Mouse (Mus musculus) midbrain, embryonic 16.5 days (tissue): ENCODE measurements around the gene Dyrk3. TPM values are rescaled to one million over a fixed set of nuclear protein-coding genes. Genes with fewer than 3 reads are reported as not detected.
A peak's percentile ranks its signal among the peaks of the same experiment; 100 is the strongest.

Experiments
- ATAC-seq: fragments of 200-750 bp; cut with Nextera tagmentation; 2 replicates; pipeline ENCODE4 v1.8.0; 2017; ENCODE audit warnings: moderate TSS enrichment
- H3K27ac ChIP-seq: fragments of 300-500 bp; sonication (generic); 2 replicates; pipeline ENCODE4 v1.5.1; 2014; ENCODE audit warnings: mild to moderate bottlenecking, low read length, mixed read lengths
- H3K27me3 ChIP-seq: fragments of 300-500 bp; sonication (generic); 2 replicates; pipeline ENCODE4 v1.6.1; 2014; ENCODE audit warnings: low read depth, low read length, mixed read lengths; ENCODE audit not compliant: control insufficient read depth, insufficient read depth
- H3K36me3 ChIP-seq: fragments of 300-500 bp; sonication (generic); 2 replicates; pipeline ENCODE4 v1.6.1; 2014; ENCODE audit warnings: mild to moderate bottlenecking, low read length, moderate library complexity, mixed read lengths; ENCODE audit not compliant: control insufficient read depth, insufficient read depth
- H3K4me1 ChIP-seq: fragments of 300-500 bp; sonication (generic); 2 replicates; pipeline ENCODE4 v1.6.1; 2014; ENCODE audit warnings: mild to moderate bottlenecking, low read length, mixed read lengths; ENCODE audit not compliant: control insufficient read depth, insufficient read depth
- H3K4me2 ChIP-seq: fragments of 300-500 bp; sonication (generic); 2 replicates; pipeline ENCODE4 v1.6.1; 2014; ENCODE audit warnings: mild to moderate bottlenecking, low read length, mixed read lengths
- H3K4me3 ChIP-seq: fragments of 300-500 bp; sonication (generic); 2 replicates; pipeline ENCODE4 v1.5.1; 2014; ENCODE audit warnings: low read depth, mild to moderate bottlenecking, low read length, moderate library complexity, mixed read lengths
- H3K9ac ChIP-seq: fragments of 300-500 bp; sonication (generic); 2 replicates; pipeline ENCODE4 v1.6.1; 2014; ENCODE audit warnings: low read depth, low read length, mixed read lengths
- H3K9me3 ChIP-seq: fragments of 300-500 bp; sonication (generic); replicated peaks from 2 replicates; pipeline ENCODE4 v1.6.1; 2014; ENCODE audit warnings: mild to moderate bottlenecking, low read length, mixed read lengths; ENCODE audit not compliant: control insufficient read depth, poor library complexity, severe bottlenecking
- WGBS: fragments of 180-500 bp; shearing (Covaris S2); extraction: QIAGEN DNeasy Blood & Tissue Kit; methylation state at CpG from one replicate; pipeline ENCODE4 v1.1.7; 2014; 5-methylcytosine and 5-hydroxymethylcytosine counted together
- polyA plus RNA-seq: library from polyadenylated mRNA; unstranded; fragments of >200 nt; fragmentation: Nextera tagmentation; extraction: Ambion mirVana; gene quantifications from 2 replicates; pipeline ENCODE4 v1.2.1, GENCODE M21; 2015

Gene Dyrk3
- 14.1 and 17.4 TPM in 2 replicates for polyA plus RNA-seq

GRCm38 (mm10) chr1:131138191-131139016 lies at the start of gene Dyrk3:
Dyrk3 (minus strand) TSS chr1:131138340.
- peaks cover 34% of the 10 kb centered on the region for H3K4me1 ChIP-seq
- peak within 1 kb of the TSS; percentile 88 for H3K9ac ChIP-seq
- peak; percentile 99 for ATAC-seq
- H3K9me3 ChIP-seq = no peaks in the 10 kb centered on the region
- no peaks in the 10 kb centered on the region for H3K27me3 ChIP-seq
- peak within 1 kb of the TSS; percentile 88 for H3K4me2 ChIP-seq
- H3K27ac ChIP-seq = peak within 1 kb of the TSS; percentile 96
- no peaks in the 10 kb centered on the region for H3K36me3 ChIP-seq
- peak within 1 kb of the TSS; percentile 86 for H3K4me3 ChIP-seq
- WGBS = 5% methylated on average over 49 of the region's 49 CpGs

- Histone ChIP-seq H3K4me1 (no peaks in the 10 kb centered on the region), H3K27ac (no peak overlapping the region), H3K4me2 (no peak overlapping the region), H3K9ac (no peak overlapping the region), H3K9me3 (no peaks in the 10 kb centered on the region), H3K4me3 (no peak overlapping the region), H3K36me3 (no peaks in the 10 kb centered on the region), H3K27me3 (no peaks in the 10 kb centered on the region)
- no peak for ATAC-seq
- whole genome bisulfite sequencing = 90% methylated on average over 5 of the region's 5 CpGs
Measured at GRCm38 (mm10) chr1:131187856-131188255, 49.7 kb upstream of the Dyrk3 start.

GRCm38 (mm10) chr1:131186995-131187394 lies 48.9 kb upstream of the Dyrk3 start:
- Histone ChIP-seq H3K27ac (no peak overlapping the region), H3K4me2 (no peak overlapping the region), H3K4me1 (no peaks in the 10 kb centered on the region), H3K4me3 (no peak overlapping the region), H3K27me3 (no peaks in the 10 kb centered on the region), H3K36me3 (no peaks in the 10 kb centered on the region), H3K9ac (no peak overlapping the region), H3K9me3 (no peaks in the 10 kb centered on the region)
- ATAC-seq = no peak
- WGBS = 84% methylated on average over 6 of the region's 6 CpGs

GRCm38 (mm10) chr1:131185821-131186506 lies 47.8 kb upstream of the Dyrk3 start:
- H3K4me1 ChIP-seq = no peaks in the 10 kb centered on the region
- no peak overlapping the region for H3K27ac ChIP-seq
- no peak overlapping the region for H3K4me2 ChIP-seq
- no peak overlapping the region for H3K9ac ChIP-seq
- no peaks in the 10 kb centered on the region for H3K27me3 ChIP-seq
- no peaks in the 10 kb centered on the region for H3K36me3 ChIP-seq
- no peaks in the 10 kb centered on the region for H3K9me3 ChIP-seq
- H3K4me3 ChIP-seq = no peak overlapping the region
- ATAC-seq = no peak
- WGBS = 93% methylated on average over 13 of the region's 13 CpGs

- Histone ChIP-seq H3K9me3 (no peaks in the 10 kb centered on the region), H3K36me3 (no peaks in the 10 kb centered on the region; the same call in 1 of the 2 replicates), H3K4me3 (no peak overlapping the region), H3K4me2 (no peak overlapping the region), H3K4me1 (no peaks in the 10 kb centered on the region), H3K27ac (no peak overlapping the region), H3K27me3 (no peaks in the 10 kb centered on the region), H3K9ac (no peak overlapping the region)
- WGBS = 80% methylated on average over 8 of the region's 8 CpGs
- ATAC-seq = no peak
Measured at GRCm38 (mm10) chr1:131184956-131185660, 47.0 kb upstream of the Dyrk3 start.

GRCm38 (mm10) chr1:131184253-131184955 lies 46.3 kb upstream of the Dyrk3 start:
- no peak overlapping the region for H3K4me3 ChIP-seq
- H3K27me3 ChIP-seq = no peaks in the 10 kb centered on the region
- H3K9me3 ChIP-seq = no peaks in the 10 kb centered on the region
- 86% methylated on average over 9 of the region's 9 CpGs for WGBS
- no peak overlapping the region for H3K27ac ChIP-seq
- H3K36me3 ChIP-seq = peaks cover 3% of the 10 kb centered on the region
- H3K9ac ChIP-seq = no peak overlapping the region
- H3K4me2 ChIP-seq = no peak overlapping the region
- no peaks in the 10 kb centered on the region for H3K4me1 ChIP-seq
- ATAC-seq = no peak

- Histone ChIP-seq H3K9me3 (no peaks in the 10 kb centered on the region), H3K4me1 (no peaks in the 10 kb centered on the region), H3K27ac (no peak overlapping the region), H3K36me3 (peaks cover 4% of the 10 kb centered on the region), H3K9ac (no peak overlapping the region), H3K4me2 (no peak overlapping the region), H3K4me3 (no peak overlapping the region), H3K27me3 (no peaks in the 10 kb centered on the region)
- 88% methylated on average over 7 of the region's 7 CpGs for WGBS
- no peak for ATAC-seq
Measured at GRCm38 (mm10) chr1:131183201-131183600, 45.1 kb upstream of the Dyrk3 start.

- ATAC-seq = peak; percentile 65; the same call in 1 of the 2 replicates
- H3K9me3 ChIP-seq = no peaks in the 10 kb centered on the region
- H3K4me3 ChIP-seq = no peak overlapping the region
- H3K4me1 ChIP-seq = no peaks in the 10 kb centered on the region
- H3K36me3 ChIP-seq = peaks cover 5% of the 10 kb centered on the region
- 62% methylated on average over 9 of the region's 9 CpGs for WGBS
- no peaks in the 10 kb centered on the region for H3K27me3 ChIP-seq
- H3K4me2 ChIP-seq = no peak overlapping the region
- H3K27ac ChIP-seq = no peak overlapping the region
- no peak overlapping the region for H3K9ac ChIP-seq
Measured at GRCm38 (mm10) chr1:131181642-131182527, 43.7 kb upstream of the Dyrk3 start.
